Mouse (Mus musculus) cerebellum, adult 9-10 months (tissue): ENCODE measurements around the gene Neb.
A peak's percentile ranks its signal among the peaks of the same experiment; 100 is the strongest.

Experiments
- DNase-seq: peaks from one replicate; pipeline ENCODE4 v3.0.0; 2022

The Neb gene

GRCm38 (mm10) chr2:52372480-52372879, 5.8 kb downstream of the Neb start:
- DNase-seq, result no peak

DNA sequence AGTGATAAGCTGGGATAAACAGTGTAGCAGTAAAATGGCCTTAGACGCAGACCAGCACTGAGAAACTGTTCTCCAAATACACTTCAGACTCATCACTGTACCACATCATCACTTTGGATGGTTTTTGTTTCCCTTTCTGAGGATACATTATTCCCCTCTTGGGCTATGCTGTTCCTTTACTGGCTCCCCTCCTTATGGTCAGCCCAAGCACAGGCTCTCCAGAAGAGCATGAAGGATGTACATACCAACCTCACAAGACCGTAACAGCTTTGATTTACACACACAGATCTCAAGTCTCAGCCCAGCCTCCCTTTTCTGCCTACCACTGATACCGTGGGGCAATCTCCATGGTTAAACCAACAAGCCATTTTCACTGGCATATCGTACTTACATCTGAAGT, 6.2 kb downstream of the Neb start:
- no peak for DNase-seq

DNA sequence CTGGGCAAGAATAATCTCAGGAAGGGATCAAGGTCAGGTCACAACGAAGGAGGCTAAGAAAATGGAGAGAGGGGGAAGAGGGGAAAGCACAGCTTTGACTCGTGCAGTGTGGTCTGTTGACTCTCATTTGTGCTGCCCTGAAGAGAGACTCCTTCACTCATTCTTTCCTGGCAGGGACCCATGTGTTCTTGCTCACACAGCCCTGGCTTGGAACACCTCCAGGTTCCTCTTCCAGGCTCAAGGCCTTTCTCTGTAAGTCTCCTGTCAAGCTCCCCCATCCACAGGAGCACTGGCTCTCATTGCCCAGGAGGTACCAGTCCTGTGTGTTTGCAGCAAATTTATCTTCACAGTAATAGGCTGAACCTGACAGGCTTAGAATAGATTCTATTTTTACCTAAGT, 7.2 kb downstream of the Neb start:
- DNase-seq, result peak; percentile 71

- no peak for DNase-seq
Observed at GRCm38 (mm10) chr2:52369622-52370021, 8.7 kb downstream of the Neb start.

GRCm38 (mm10) chr2:52367665-52368064, 10.6 kb downstream of the Neb start:
- DNase-seq, result no peak

DNA sequence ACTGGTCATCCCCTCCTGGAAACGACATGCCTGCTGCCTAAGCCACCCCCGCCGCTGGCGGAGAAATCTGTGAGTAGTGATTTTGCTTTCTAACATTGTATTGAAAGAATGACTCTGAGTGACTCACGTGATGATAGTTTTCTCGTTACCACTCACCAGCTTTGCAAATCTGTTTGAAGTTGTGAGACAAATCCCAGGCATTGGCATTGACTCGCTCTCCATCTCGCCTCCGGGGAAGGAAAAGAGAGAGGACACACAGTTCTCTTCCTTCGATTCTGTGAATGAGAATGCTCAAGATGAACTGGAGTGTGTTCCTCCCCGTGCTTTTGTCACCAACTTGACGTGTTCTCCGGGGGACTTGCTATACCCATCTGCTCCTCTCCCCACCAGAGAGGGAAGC, 11.0 kb downstream of the Neb start:
- DNase-seq, result no peak

DNA sequence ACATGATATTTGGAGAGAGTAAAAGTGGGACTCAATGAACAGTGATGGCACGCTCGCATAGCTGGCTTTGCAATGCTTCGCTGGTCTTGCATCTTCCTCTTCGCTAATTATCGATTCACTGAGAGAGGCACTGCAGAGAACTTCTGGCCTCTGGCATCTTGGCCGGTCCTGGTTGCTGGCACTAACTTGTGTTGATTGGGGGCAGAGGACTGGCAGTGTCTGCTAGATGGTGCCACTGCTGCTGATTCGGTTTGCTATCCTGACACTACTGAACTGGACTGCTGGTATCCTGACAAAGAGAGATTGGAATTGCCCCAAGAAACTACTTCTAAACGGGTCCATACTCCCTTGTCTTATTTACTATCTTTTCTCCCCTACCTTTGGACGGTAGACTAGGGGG, 17.2 kb downstream of the Neb start:
- no peak for DNase-seq

DNA sequence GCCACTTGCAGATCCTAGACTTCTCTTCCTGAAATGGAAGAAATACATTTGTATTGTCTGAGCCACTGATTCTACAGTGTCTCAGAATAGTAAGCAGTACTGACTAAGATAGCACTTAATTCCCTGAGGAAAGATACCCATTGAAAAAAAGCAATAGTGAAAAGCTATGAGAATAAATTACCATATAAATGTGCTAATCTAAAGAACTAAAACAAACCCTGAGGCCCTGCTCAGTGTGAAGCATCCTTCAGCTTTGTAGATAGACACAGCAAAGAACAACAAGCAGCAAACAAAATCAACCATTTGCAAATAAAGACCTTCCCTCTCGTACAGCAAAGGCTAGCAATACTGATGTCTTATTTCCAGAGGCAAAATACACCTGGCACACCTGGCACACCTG, 18.6 kb downstream of the Neb start:
- DNase-seq, result no peak

DNA sequence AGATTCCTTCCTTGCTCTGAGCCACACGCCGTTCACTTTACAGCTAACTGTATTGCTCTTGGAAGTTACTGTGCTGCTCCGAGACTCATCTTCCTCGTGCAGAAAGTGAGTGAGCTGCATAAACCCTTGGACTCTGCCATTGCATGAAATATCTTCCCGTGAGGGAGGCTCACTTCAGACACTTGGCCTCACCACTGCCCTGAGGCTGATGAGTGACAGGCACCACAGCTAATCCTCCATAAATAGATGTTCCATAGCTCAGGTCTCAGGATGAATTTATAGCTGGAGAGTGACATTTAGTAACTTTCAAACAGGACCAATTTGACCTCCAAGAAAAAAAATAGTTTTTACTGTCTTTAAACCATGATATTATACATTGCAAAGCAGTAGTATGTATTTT, 20.1 kb downstream of the Neb start:
- DNase-seq, result no peak

DNA sequence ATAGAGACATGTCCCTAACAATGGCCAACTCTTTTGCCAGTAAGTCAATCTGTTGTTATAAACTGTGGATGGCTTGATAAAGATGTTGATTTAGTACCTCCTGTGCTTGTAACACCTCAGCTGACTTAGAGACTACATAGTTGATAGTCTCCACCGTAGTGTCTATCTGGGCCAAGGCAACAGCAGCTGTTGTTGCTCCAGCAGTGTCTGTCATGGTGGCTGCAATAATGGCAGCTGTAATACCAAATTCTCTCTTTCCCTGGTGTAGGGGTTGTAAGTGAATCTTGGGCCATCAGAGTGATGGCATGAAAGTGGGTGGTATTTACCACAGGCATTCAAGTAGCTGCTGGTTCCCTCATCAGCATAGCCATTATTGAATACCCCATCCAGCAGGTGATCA, 27.2 kb downstream of the Neb start:
- no peak for DNase-seq

DNA sequence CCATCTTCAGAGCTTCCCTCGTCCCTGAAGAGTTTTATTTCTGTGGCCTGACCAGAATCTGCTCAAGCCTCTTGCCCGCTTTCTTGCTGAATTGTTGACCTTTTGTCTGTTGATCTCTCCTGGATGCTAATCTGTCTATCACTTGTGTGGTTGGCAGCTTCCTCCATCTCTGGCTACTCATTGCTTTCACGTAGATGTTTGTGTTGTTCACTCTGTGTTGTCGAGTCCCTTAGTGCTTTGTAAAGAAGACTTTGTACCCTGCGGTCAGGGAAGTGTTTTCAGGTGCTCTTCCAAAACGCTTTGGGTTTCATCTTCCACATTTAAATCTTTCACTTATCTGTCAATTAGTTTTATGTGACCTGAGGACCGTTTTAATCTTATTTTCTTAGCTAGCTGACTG, 37.3 kb downstream of the Neb start:
- DNase-seq, result no peak

- DNase-seq, result no peak
Observed at GRCm38 (mm10) chr2:52335556-52335955, 42.7 kb downstream of the Neb start.

DNA sequence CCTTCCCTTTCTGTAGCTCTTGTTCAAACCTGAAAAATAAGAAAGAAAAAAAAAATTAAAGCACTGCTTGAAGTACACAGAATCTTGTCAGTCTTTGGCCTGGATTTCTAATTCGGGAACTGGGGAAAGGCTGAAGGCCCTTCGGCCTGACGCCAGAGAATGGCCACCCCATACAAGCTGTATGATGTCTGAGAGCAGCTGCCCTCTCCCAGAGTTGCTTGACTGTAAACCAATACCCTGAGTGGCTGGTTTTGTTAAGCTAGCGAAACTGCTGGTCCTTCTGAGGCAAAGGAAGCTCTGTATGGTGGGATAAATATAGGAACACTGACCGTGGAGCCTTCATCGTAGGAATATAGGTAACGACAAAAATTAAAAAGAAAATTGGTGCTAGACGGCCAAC, 43.2 kb downstream of the Neb start:
- no peak for DNase-seq

DNA sequence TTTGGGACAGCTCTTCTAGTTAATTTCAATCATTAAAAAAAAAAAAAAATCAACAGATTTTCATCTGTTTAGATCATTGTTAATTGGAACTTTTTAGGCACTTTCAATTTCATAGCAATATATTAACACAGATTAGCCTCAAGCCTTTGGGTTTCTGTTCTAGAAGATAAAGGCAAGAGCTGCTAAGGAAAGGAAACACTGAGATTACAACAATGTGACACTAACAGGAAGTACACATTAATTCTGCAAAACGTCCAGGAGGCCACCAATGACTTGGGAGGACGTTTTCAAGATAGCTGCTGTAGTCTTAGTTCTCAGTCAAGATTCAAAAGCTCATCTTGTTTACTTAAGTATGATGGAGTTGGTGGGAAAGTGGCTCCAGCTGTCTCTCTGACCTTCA, 44.7 kb downstream of the Neb start:
- no peak for DNase-seq

DNA sequence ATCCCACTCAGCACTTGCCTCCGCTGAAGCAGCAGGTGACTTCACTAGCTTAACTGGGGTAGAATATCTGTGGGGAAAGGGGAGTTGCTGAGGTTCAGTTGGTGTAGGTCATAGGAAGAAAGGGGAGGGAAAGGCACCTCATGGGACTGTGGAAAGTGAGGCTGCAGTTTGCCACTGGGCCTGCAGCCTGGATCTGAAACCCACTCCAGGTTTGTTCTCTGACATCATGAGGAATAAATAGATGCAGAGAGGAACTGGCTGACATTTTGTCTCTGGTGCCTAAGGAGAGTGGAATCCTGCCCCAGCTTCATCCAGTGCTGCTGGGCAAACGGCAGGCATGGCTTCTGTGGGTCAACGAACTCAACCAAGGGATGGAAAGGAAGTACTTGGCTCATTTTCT, 46.5 kb downstream of the Neb start:
- DNase-seq, result no peak

DNA sequence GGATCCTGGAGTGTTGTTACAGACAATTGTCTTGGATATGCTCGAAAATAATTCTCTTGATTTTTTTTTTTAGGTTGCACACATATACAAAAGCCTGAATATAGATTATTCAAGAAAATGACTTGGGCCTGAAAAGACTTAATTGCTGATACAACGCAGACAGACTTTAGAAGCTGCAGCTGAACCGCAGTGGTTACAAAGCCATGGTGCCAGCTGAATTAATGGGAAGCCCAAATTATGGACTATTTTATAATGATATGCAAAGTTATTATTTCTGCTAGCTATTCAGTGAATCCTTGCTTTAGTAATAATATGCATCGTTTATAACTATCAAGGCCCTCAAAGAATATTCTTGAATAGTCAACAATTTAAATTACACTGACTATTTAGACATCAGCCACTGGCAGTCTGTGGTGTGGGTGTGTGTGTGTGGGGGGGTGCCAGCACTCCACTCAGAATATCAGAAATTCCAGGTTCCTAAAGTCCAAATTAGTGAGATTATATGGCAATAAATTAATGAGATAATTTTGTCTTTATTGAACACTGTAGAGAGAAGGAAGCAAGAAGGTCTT, 50.9 kb downstream of the Neb start:
- DNase-seq, result no peak

DNA sequence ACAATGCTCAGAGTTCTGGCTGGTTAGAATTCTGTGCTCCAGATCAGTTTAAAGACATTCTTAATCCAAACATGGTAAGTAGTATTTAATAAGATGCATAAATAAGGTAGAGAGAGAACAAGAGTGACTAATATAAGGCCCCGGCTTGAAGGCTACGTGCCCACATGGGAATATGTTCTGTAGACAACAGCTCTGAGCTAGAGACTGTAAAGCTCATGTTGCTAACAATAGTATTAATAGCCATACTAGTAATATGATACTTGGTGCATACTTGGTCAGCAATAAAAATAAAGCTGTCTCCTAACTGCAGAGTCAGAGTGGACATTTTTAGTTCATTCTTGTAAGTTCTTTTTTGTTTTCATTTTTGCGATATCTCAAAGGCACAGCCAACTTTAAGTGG, 56.4 kb downstream of the Neb start:
- DNase-seq, result no peak

DNA sequence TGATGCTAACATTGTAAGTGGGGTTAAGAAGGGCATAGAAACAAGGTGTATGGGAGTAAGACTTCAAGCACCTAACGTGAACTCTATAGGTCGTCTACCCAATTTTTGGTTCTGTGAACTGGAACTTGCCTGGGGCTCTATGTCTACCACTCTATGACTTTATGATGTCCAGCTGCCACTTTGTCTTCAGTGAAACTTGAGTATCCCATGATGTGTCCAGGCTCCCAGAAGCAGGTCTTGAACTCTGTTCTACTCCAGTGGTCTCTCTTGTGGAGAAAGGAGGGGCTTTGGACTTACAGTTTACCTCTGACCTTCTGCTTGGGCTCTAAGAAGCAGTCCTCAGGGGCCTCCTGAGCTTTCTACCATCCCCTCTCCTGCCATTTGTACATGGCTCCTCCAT, 58.1 kb downstream of the Neb start:
- DNase-seq, result no peak

DNA sequence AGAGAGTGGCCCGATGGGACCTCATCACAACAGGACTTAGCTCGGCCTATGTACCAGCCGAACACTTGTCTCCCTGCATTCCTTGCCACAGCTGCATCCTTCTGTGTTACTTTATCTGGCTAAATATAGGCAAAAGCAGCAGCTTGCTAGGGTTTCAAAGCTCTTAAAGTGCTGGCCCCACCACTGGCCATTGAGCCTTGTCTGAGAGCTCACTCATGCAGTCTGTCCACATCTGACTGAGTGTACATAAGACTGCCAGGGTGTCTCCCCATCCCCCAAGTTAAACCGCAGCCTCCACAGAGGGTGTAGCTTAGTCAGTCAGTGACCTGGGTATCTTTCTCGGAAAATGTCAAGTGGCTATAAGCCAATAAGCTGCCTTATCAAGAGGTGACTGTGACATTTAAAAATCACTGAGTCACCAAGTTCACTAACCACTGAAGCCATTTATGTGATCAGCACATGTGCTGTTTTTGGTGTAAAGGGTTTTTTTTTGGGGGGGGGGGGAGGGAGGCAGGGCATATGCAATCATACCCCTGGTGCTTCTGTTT, 59.2 kb downstream of the Neb start:
- no peak for DNase-seq

DNA sequence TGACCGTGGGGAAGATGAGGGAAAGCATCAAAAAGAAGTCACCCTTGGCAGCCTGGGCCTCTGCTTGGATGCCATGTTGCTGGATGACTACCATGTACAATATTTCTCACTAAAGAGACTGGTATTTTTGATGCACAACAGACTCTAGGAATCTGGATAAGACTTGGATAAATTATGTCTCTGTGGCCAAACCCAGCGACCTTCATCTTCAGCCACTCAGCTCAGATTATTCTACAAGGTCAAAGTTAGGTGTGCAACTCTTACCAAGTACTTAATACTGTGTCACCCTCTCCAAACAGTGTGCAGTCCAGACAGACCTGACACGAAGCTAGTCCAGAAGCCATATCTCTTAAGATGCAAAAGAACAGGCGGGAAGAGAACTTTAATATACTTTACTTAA, 60.8 kb downstream of the Neb start:
- no peak for DNase-seq

- DNase-seq, result no peak
Observed at GRCm38 (mm10) chr2:52315737-52316136, 62.5 kb downstream of the Neb start.

DNA sequence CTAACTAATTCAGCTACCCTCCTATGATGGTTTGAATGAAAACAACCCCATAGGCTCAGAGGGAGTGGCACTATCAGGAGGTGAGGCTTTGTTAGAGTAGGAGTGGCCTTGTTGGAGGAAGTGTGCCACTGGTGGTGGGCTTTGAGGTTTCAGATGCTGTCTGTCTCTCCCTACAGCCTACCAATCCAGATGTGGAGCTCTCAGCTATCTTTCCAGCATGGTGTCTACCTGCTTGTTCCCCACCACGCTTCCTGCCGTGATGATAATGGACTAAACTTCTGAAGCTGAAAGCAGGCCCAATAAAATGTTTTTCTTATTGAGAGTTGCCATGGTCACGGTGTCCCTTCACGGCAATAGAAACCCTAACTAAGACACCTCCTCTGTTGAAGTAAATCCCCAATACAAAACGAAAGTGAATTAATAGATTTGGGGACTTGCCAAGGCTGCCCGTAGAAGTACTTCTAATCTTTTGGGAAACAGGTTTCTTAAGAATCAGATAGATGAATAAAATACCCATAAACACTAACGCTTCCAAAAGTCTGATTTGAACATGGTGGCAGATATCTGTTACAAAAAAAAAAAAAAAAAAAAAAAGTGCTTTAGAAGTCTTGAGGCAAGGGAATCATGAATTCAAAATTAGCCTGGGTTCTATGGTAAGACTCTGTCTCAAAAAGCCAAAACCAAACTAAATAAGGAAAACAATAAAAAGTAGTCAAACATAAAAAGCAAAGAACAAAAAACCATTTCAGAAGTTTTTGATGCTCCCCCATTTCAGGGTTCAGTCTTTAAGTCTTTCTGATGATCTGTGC, 63.1 kb downstream of the Neb start:
- no peak for DNase-seq

- DNase-seq, result no peak
Observed at GRCm38 (mm10) chr2:52310757-52311156, 67.5 kb downstream of the Neb start.

GRCm38 (mm10) chr2:52306635-52307034, 71.6 kb downstream of the Neb start:
- DNase-seq, result no peak

DNA sequence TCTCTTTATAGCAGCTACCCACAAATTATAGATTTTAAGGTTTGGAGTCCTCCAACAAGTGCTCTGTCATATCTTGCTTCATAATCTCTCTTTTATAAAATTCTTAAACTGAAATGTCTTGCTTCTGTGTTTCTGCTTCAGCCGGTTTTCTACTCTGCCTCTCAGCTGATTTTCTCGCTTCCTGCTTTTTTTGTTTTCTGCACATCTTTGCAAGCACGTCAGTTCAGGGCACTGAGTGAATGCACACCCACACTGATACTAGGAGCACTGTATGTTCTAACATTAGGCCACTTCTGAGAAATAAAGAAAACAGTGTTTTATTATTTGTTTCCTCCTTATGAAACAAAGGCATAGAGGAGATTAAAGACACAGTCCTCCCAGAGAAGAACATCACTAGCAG, 73.7 kb downstream of the Neb start:
- DNase-seq, result no peak
